Mouse (Mus musculus) forebrain, embryonic 12.5 days (tissue): ENCODE data around the gene Gna15. TPM values are rescaled to one million over a fixed set of nuclear protein-coding genes. Genes with fewer than 3 reads are reported as not detected.

Experiments
- ATAC-seq: fragments of 200-750 bp; cut with Nextera tagmentation; 2 replicates; pipeline ENCODE4 v1.8.0; 2017; ENCODE audit warnings: moderate TSS enrichment; ENCODE audit not compliant: low FRiP score
- H3K27ac ChIP-seq: fragments of 300-500 bp; sonication (generic); 2 replicates; pipeline ENCODE4 v1.5.1; 2016; ENCODE audit warnings: mild to moderate bottlenecking
- H3K27me3 ChIP-seq: fragments of 300-500 bp; sonication (generic); 2 replicates; pipeline ENCODE4 v1.6.1; 2016; ENCODE audit warnings: mild to moderate bottlenecking
- H3K36me3 ChIP-seq: fragments of 300-500 bp; sonication (generic); replicated peaks from 2 replicates; pipeline ENCODE4 v1.6.1; 2016; ENCODE audit warnings: mild to moderate bottlenecking
- H3K4me1 ChIP-seq: fragments of 300-500 bp; sonication (generic); 2 replicates; pipeline ENCODE4 v1.6.1; 2016
- H3K4me2 ChIP-seq: fragments of 300-500 bp; sonication (generic); 2 replicates; pipeline ENCODE4 v1.6.1; 2016; ENCODE audit warnings: mild to moderate bottlenecking, moderate library complexity
- H3K4me3 ChIP-seq: fragments of 300-500 bp; sonication (generic); replicated peaks from 2 replicates; pipeline ENCODE4 v1.5.1; 2016; ENCODE audit warnings: mild to moderate bottlenecking
- H3K9ac ChIP-seq: fragments of 300-500 bp; sonication (generic); 2 replicates; pipeline ENCODE4 v1.6.1; 2016; ENCODE audit warnings: mild to moderate bottlenecking
- H3K9me3 ChIP-seq: fragments of 300-500 bp; sonication (generic); 2 replicates; pipeline ENCODE4 v1.6.1; 2016
- WGBS: fragments of 180-500 bp; shearing (Covaris S2); methylation state at CpG from one replicate; pipeline ENCODE4 v1.1.7; 2016; 5-methylcytosine and 5-hydroxymethylcytosine counted together
- polyA plus RNA-seq: library from polyadenylated mRNA; unstranded; fragments of >200 nt; fragmentation: Nextera tagmentation; extraction: Ambion mirVana; gene quantifications from 2 replicates; pipeline ENCODE4 v1.2.1, GENCODE M21; 2016

The Gna15 gene
- polyA plus RNA-seq, 1 experiment from 2014 or later, result 0.92 TPM

GRCm38 (mm10) chr10:81467670-81468235 lies 56.3 kb downstream of the Gna15 start:
- H3K4me3 ChIP-seq, result no peak overlapping the region
- peaks cover 25% of the 10 kb centered on the region for H3K36me3 ChIP-seq
- H3K4me2 ChIP-seq, result no peak overlapping the region
- peaks cover 39% of the 10 kb centered on the region for H3K4me1 ChIP-seq
- ATAC-seq, result no peak
- H3K9ac ChIP-seq, result 0 out of 2 replicates have a peak overlapping the region, but pooled peaks have one; percentile 1
- H3K9me3 ChIP-seq, result no peaks in the 10 kb centered on the region
- H3K27me3 ChIP-seq, result peaks cover 53% of the 10 kb centered on the region
- WGBS, result 87% methylated on average over 16 of the region's 16 CpGs
- no peak overlapping the region for H3K27ac ChIP-seq

GRCm38 (mm10) chr10:81466881-81467280 lies 57.1 kb downstream of the Gna15 start:
- Histone ChIP-seq H3K9ac (no peak overlapping the region), H3K4me1 (peaks cover 30% of the 10 kb centered on the region), H3K27me3 (peaks cover 61% of the 10 kb centered on the region), H3K9me3 (no peaks in the 10 kb centered on the region), H3K4me3 (no peak overlapping the region), H3K36me3 (peaks cover 25% of the 10 kb centered on the region), H3K4me2 (no peak overlapping the region), H3K27ac (no peak overlapping the region)
- 75% methylated on average over 14 of the region's 14 CpGs for WGBS
- ATAC-seq, result no peak

DNA sequence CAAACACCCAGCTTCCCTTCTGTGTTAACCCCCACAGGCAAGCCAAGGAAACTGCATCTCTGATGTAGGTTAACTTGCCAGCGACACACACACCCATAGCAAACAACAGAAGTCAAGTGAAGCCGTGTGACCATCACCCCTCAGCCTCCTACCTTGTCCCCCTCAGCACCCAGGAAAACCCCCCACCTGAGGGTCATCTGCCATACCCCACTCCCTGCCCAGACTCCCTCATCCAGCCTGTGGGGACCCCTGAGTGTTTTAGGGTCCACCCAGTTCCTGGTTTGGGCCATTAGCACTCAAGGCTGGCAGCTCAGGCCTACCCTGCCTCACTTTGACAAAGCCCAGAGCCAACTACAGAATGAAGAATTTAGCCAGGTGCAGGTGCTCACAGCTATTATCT lies 58.0 kb downstream of the Gna15 start:
- peaks cover 25% of the 10 kb centered on the region for H3K36me3 ChIP-seq
- peaks cover 23% of the 10 kb centered on the region for H3K4me1 ChIP-seq
- no peak overlapping the region for H3K4me2 ChIP-seq
- WGBS, result 91% methylated on average over 2 of the region's 2 CpGs
- no peak overlapping the region for H3K9ac ChIP-seq
- H3K27ac ChIP-seq, result no peak overlapping the region
- H3K4me3 ChIP-seq, result no peak overlapping the region
- peaks cover 70% of the 10 kb centered on the region for H3K27me3 ChIP-seq
- H3K9me3 ChIP-seq, result no peaks in the 10 kb centered on the region
- no peak for ATAC-seq

- peaks cover 16% of the 10 kb centered on the region for H3K4me1 ChIP-seq
- peaks cover 72% of the 10 kb centered on the region for H3K27me3 ChIP-seq
- peaks cover 25% of the 10 kb centered on the region for H3K36me3 ChIP-seq
- H3K4me3 ChIP-seq, result no peak overlapping the region
- H3K27ac ChIP-seq, result no peak overlapping the region
- no peak overlapping the region for H3K9ac ChIP-seq
- H3K4me2 ChIP-seq, result no peak overlapping the region
- no peaks in the 10 kb centered on the region for H3K9me3 ChIP-seq
- 4% methylated on average over 5 of the region's 5 CpGs for WGBS
- ATAC-seq, result 0 out of 2 replicates have a peak, but pooled peaks have one; percentile 2
Observed at GRCm38 (mm10) chr10:81465265-81465645, 58.8 kb downstream of the Gna15 start.

- H3K27me3 ChIP-seq, result peaks cover 75% of the 10 kb centered on the region
- peak overlapping the region; percentile 57 for H3K4me2 ChIP-seq
- 3% methylated on average over 32 of the region's 33 CpGs for WGBS
Observed at GRCm38 (mm10) chr10:81464405-81465264, 59.4 kb downstream of the Gna15 start.

GRCm38 (mm10) chr10:81463531-81463930 lies 60.5 kb downstream of the Gna15 start:
- Histone ChIP-seq H3K27ac (no peak overlapping the region), H3K36me3 (peaks cover 21% of the 10 kb centered on the region), H3K4me1 (peaks cover 16% of the 10 kb centered on the region), H3K9ac (no peak overlapping the region), H3K27me3 (peaks cover 85% of the 10 kb centered on the region), H3K4me3 (no peak overlapping the region), H3K4me2 (no peak overlapping the region), H3K9me3 (no peaks in the 10 kb centered on the region)
- WGBS, result 70% methylated on average over 4 of the region's 4 CpGs
- no peak for ATAC-seq

More at GRCm38 (mm10) chr10:81464405-81465264, 59.4 kb downstream of the Gna15 start:
- Histone ChIP-seq H3K9me3 (no peaks in the 10 kb centered on the region), H3K9ac (peak overlapping the region; percentile 26), H3K4me3 (peak overlapping the region; percentile 37), H3K4me1 (peaks cover 16% of the 10 kb centered on the region), H3K36me3 (peaks cover 21% of the 10 kb centered on the region), H3K27ac (no peak overlapping the region)
- peak; percentile 87 for ATAC-seq

GRCm38 (mm10) chr10:81462917-81463316 lies 61.1 kb downstream of the Gna15 start:
- Histone ChIP-seq H3K4me1 (peaks cover 16% of the 10 kb centered on the region), H3K27me3 (peaks cover 89% of the 10 kb centered on the region), H3K9me3 (no peaks in the 10 kb centered on the region), H3K4me2 (no peak overlapping the region), H3K36me3 (peaks cover 16% of the 10 kb centered on the region), H3K9ac (no peak overlapping the region), H3K4me3 (no peak overlapping the region), H3K27ac (no peak overlapping the region)
- ATAC-seq, result no peak
- WGBS, result 73% methylated on average over 7 of the region's 7 CpGs

- H3K9ac ChIP-seq, result no peak overlapping the region
- ATAC-seq, result no peak
- H3K9me3 ChIP-seq, result no peaks in the 10 kb centered on the region
- 40% methylated on average over 7 of the region's 7 CpGs for WGBS
- no peak overlapping the region for H3K4me3 ChIP-seq
- H3K4me1 ChIP-seq, result peaks cover 16% of the 10 kb centered on the region
- H3K27me3 ChIP-seq, result peaks cover 94% of the 10 kb centered on the region
- H3K27ac ChIP-seq, result no peak overlapping the region
- H3K36me3 ChIP-seq, result peaks cover 11% of the 10 kb centered on the region
- H3K4me2 ChIP-seq, result no peak overlapping the region
Observed at GRCm38 (mm10) chr10:81462415-81462804, 61.6 kb downstream of the Gna15 start.

DNA sequence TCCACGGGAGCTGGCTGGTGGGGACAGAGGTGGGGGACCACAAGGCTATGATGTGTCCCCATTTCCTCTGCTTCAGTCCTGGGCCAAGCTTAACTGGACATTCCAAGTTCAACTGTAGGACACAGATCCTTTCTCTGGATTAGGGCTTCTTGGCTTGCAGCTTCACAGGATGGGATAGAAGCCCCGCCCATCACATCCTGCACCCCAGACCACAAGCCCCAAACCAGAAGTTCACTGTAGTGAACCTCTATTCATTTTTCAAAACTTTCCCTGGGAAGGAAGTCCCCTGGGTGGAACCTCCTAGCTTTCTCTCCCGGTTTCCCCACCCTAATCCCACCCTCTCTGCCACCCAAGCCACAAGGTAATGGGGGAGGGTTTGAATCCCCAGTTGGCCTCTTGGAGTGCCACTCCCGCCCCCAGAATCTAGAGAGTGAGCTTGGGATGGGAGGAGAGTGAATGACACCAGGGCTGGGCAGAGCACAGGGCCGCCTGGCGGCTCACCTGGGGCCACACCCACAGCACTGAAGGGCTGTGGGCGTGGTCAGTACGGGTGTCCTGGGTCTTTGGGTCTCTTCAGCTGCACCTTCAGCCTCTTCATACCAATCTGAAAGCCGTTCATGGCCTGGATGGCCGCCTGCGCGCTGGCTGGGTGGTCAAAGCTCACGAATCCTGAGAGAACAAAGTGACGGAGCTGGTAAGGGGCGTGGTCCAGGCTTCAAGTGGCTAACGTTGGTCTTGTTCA lies 62.2 kb downstream of the Gna15 start:
- Histone ChIP-seq H3K27me3 (peaks cover 96% of the 10 kb centered on the region), H3K36me3 (peaks cover 5% of the 10 kb centered on the region; the same call in 1 of the 2 replicates), H3K4me2 (no peak overlapping the region), H3K27ac (no peak overlapping the region), H3K4me1 (peaks cover 16% of the 10 kb centered on the region), H3K9ac (no peak overlapping the region), H3K4me3 (no peak overlapping the region), H3K9me3 (no peaks in the 10 kb centered on the region)
- ATAC-seq, result no peak
- 6% methylated on average over 16 of the region's 16 CpGs for WGBS

GRCm38 (mm10) chr10:81460951-81461350 lies 63.1 kb downstream of the Gna15 start:
- peaks cover 16% of the 10 kb centered on the region for H3K4me1 ChIP-seq
- WGBS, result 35% methylated on average over 11 of the region's 11 CpGs

GRCm38 (mm10) chr10:81460471-81460870 lies 63.6 kb downstream of the Gna15 start:
- H3K9me3 ChIP-seq, result no peaks in the 10 kb centered on the region
- no peak overlapping the region for H3K9ac ChIP-seq
- no peak overlapping the region for H3K4me3 ChIP-seq
- peaks cover 97% of the 10 kb centered on the region for H3K27me3 ChIP-seq
- no peak overlapping the region for H3K27ac ChIP-seq
- peaks cover 16% of the 10 kb centered on the region for H3K4me1 ChIP-seq
- 35% methylated on average over 20 of the region's 20 CpGs for WGBS
- H3K36me3 ChIP-seq, result no peaks in the 10 kb centered on the region
- no peak overlapping the region for H3K4me2 ChIP-seq
- ATAC-seq, result no peak

More at GRCm38 (mm10) chr10:81460951-81461350, 63.1 kb downstream of the Gna15 start:
- H3K27me3 ChIP-seq, result peaks cover 97% of the 10 kb centered on the region
- no peak overlapping the region for H3K4me3 ChIP-seq
- no peaks in the 10 kb centered on the region for H3K36me3 ChIP-seq
- no peaks in the 10 kb centered on the region for H3K9me3 ChIP-seq
- H3K27ac ChIP-seq, result no peak overlapping the region
- H3K9ac ChIP-seq, result no peak overlapping the region
- H3K4me2 ChIP-seq, result no peak overlapping the region
- no peak for ATAC-seq

DNA sequence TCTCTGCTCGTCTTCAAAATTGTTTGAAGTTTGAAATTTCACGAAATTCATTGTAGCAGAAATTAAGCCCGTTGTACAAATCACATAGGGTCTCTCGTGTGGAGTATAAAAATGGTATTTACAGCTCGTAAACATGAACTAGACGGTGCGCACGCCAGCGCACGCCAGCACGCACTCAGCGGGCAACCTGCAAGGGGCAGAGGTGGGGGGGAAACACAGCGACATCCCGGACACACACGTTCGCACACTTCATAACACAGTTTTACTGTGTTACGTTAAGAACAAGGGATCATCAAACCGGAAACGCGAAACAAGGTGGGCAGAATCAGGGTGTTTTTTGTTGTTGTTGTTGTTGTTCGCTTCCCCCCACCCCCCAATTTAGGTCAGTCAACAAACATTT lies 64.6 kb downstream of the Gna15 start:
- 71% methylated on average over 21 of the region's 21 CpGs for WGBS
- H3K36me3 ChIP-seq, result no peaks in the 10 kb centered on the region

More for the DNA sequence above, 64.6 kb downstream of the Gna15 start:
- Histone ChIP-seq H3K4me3 (no peak overlapping the region), H3K9ac (no peak overlapping the region), H3K27ac (no peak overlapping the region), H3K4me1 (peaks cover 5% of the 10 kb centered on the region; the same call in 1 of the 2 replicates), H3K9me3 (no peaks in the 10 kb centered on the region), H3K4me2 (no peak overlapping the region), H3K27me3 (peaks cover 97% of the 10 kb centered on the region)
- no peak for ATAC-seq
